In the genomic region with DNA sequence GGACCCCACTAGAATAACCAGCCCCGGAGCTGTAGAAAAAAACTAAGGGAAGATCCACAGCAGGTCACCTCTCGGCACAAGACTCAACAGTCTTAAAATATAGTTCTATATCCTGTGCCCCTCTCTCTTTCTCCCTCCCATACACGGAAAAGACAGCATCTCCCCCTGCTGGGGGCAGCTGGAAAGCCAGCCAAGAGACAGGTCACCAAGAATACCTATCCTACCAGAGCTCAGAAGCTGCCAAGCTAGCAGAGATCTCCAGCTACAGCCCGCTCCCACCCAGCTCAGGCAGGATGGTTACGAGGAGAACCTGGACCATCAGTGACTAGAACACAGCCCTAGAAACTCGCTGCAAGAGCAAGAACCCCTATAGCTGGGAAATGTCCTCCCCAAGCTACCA, we compare ENCODE assay signal across 9 mouse cellular contexts. TPM values are rescaled to one million over a fixed set of nuclear protein-coding genes. Genes with fewer than 3 reads are reported as not detected.
A peak's percentile ranks its signal among the peaks of the same experiment; 100 is the strongest.
DNase-seq lines count a peak whose midpoint lies in the region; ATAC-seq and TF ChIP-seq lines count a peak whose summit lies in the region.
"Had no signal": no experiment of that assay in that cellular context is flagged by ENCODE, and none has a peak within 500 bp of the region (broad histone marks: within the 10 kb centered on the region; RNA-seq: fewer than 3 reads in every experiment).

No protein-coding gene starts in this region.

- no peak overlapping the region for H3K4me2 ChIP-seq in liver, embryonic 14.5 days (ENCODE audit: low read depth)
- no peak overlapping the region for H3K4me2 ChIP-seq in stomach, postnatal 0 days (replicated peaks; ENCODE audit: low read depth)
- H3K4me2 ChIP-seq: limb, embryonic 12.5 days had no signal

- H3K27me3 ChIP-seq in liver, embryonic 14.5 days (ENCODE audit: control insufficient read depth, insufficient read depth, low read length), result peaks cover 15% of the 10 kb centered on the region
- no peaks in the 10 kb centered on the region for H3K27me3 ChIP-seq in stomach, postnatal 0 days (ENCODE audit: control insufficient read depth, insufficient read depth, low read length)

- H3K36me3 ChIP-seq in liver, embryonic 14.5 days (replicated peaks; ENCODE audit: control insufficient read depth, insufficient read depth, low read depth), result no peaks in the 10 kb centered on the region
- H3K36me3 ChIP-seq in stomach, postnatal 0 days (ENCODE audit: control insufficient read depth, insufficient read depth, low read length), result 0 out of 2 replicates have a peak, but pooled peaks cover 2% of the 10 kb centered on the region

- no peak overlapping the region for H3K9ac ChIP-seq in liver, embryonic 14.5 days (replicated peaks)
- H3K9ac ChIP-seq in stomach, postnatal 0 days (ENCODE audit: low read length), result no peak overlapping the region
- H3K9ac ChIP-seq: limb, embryonic 12.5 days had no signal

- H3K4me3 ChIP-seq in gastrocnemius, adult 2 months, result 0 out of 2 replicates have a peak overlapping the region, but pooled peaks have one; percentile 9
- H3K4me3 ChIP-seq in liver, embryonic 14.5 days (ENCODE audit: insufficient read depth in 1 of 2, low read depth in 2 of 2, low read length in 2 of 2), result no peak overlapping the region
- H3K4me3 ChIP-seq in stomach, postnatal 0 days (ENCODE audit: low read depth, low read length), result no peak overlapping the region
- H3K4me3 ChIP-seq: limb, embryonic 12.5 days had no signal

- WGBS in liver, embryonic 14.5 days (ENCODE audit: insufficient replicate concordance), result 15% methylated on average over 6 of the region's 6 CpGs
- WGBS in stomach, postnatal 0 days, result 32% methylated on average over 6 of the region's 6 CpGs

- intact Hi-C loops in gastrocnemius, adult 2 months (cut with DNase I), result no loop called here

- peak; percentile 52 for TF ChIP-seq CTCF in gastrocnemius, adult 2 months (IDR thresholded peaks at IDR 0.05)
- peak; percentile 78 for TF ChIP-seq CTCF in liver, embryonic 14.5 days (IDR thresholded peaks at IDR 0.05; ENCODE audit: low read depth)
- TF ChIP-seq CTCF in stomach, postnatal 0 days (IDR thresholded peaks at IDR 0.05; ENCODE audit: low read depth), result peak; percentile 77

- H3K4me1 ChIP-seq in liver, embryonic 14.5 days (replicated peaks; ENCODE audit: control insufficient read depth in 2 of 2, insufficient read depth in 2 of 2, low read length in 1 of 2), result peaks cover 13 to 28% of the 10 kb centered on the region in 2 experiments
- H3K4me1 ChIP-seq in stomach, postnatal 0 days (replicated peaks; ENCODE audit: control insufficient read depth, insufficient read depth), result peaks cover 29% of the 10 kb centered on the region

- peak; percentile 36 for DNase-seq in gastrocnemius, adult 2 months
- no peak for DNase-seq in gastrocnemius, postnatal 25 days
- DNase-seq in urinary bladder, adult 2 months (ENCODE audit: low spot score), result peak; percentile 31
- DNase-seq in urinary bladder, postnatal 36 days (ENCODE audit: low spot score in 2 of 2), result no peak
- no peak for DNase-seq in liver, embryonic 14.5 days (ENCODE audit: low read depth in 3 of 3, low spot score in 3 of 3)
- peak; percentile 70 for DNase-seq in stomach, postnatal 0 days (ENCODE audit: low spot score)
- no peak for DNase-seq in layer of hippocampus, postnatal 36 days

- ATAC-seq in granulocyte monocyte progenitor cell, adult 5-6 weeks (replicated peaks; ENCODE audit: poor library complexity, severe bottlenecking), result peak; percentile 23; the same call in 1 of the 2 replicates
- no peak for ATAC-seq in liver, embryonic 14.5 days (ENCODE audit: insufficient read depth)
- no peak for ATAC-seq in stomach, postnatal 0 days (ENCODE audit: low FRiP score, low TSS enrichment)

- TF ChIP-seq EP300 in liver, embryonic 14.5 days (IDR thresholded peaks at IDR 0.05; ENCODE audit: low read depth), result no peak
- TF ChIP-seq EP300 in stomach, postnatal 0 days (optimal IDR thresholded peaks at IDR 0.05), result no peak

- H3K9me3 ChIP-seq in liver, embryonic 14.5 days (ENCODE audit: control insufficient read depth, low read length), result no peaks in the 10 kb centered on the region
- H3K9me3 ChIP-seq in stomach, postnatal 0 days (ENCODE audit: control insufficient read depth, low read length), result no peaks in the 10 kb centered on the region
- H3K9me3 ChIP-seq: limb, embryonic 12.5 days had no signal

- H3K27ac ChIP-seq in gastrocnemius, adult 2 months, result peak overlapping the region; percentile 98
- no peak overlapping the region for H3K27ac ChIP-seq in liver, embryonic 14.5 days
- H3K27ac ChIP-seq in stomach, postnatal 0 days (replicated peaks), result no peak overlapping the region
- H3K27ac ChIP-seq: limb, embryonic 12.5 days had no signal

RNA-seq across cellular contexts. Expression of gene Hdac5, which starts 6.8 kb away (rescaled TPM):
- 10 to 100 TPM; 78.3 to 78.7 TPM for total RNA-seq in gastrocnemius, adult 2 months (2021)
- total RNA-seq in gastrocnemius, postnatal 25 days (2021), result 10 to 100 TPM; 61.8 to 63.6 TPM
- polyA plus RNA-seq in urinary bladder, adult 2 months (2012; rRNA removed), result 58.1 and 75.4 TPM in 2 replicates
- 28.5 and 33.5 TPM in 2 replicates for total RNA-seq in granulocyte monocyte progenitor cell, adult 5-6 weeks (2014; fragmentation: Nextera tagmentation)
- 15.8 and 26.3 TPM in 2 replicates for total RNA-seq in granulocyte monocyte progenitor cell, adult 5-6 weeks (2017)
- polyA plus RNA-seq in liver, embryonic 14.5 days (2012; rRNA removed), result 8.8 and 10.0 TPM in 2 replicates
- polyA plus RNA-seq in liver, embryonic 14.5 days (2014; fragmentation: Nextera tagmentation; extraction: Ambion mirVana), result 6.4 and 7.3 TPM in 2 replicates
- 33.8 and 43.3 TPM in 2 replicates for polyA plus RNA-seq in stomach, postnatal 0 days (2015; fragmentation: Nextera tagmentation; extraction: Ambion mirVana)
- 100 to 1,000 TPM; 227 to 234 TPM for total RNA-seq in layer of hippocampus, postnatal 36 days (2021)

RNA-seq across cellular contexts. Expression of gene BC030867, which starts 25.5 kb away (rescaled TPM):
- not detected for total RNA-seq in gastrocnemius, adult 2 months (2021)
- not detected for total RNA-seq in gastrocnemius, postnatal 25 days (2021)
- 0.41 TPM in 2 replicates for polyA plus RNA-seq in urinary bladder, adult 2 months (2012; rRNA removed)
- 26.7 and 28.6 TPM in 2 replicates for total RNA-seq in granulocyte monocyte progenitor cell, adult 5-6 weeks (2014; fragmentation: Nextera tagmentation)
- total RNA-seq in granulocyte monocyte progenitor cell, adult 5-6 weeks (2017), result 5.6 and 8.6 TPM in 2 replicates
- polyA plus RNA-seq in liver, embryonic 14.5 days (2012; rRNA removed), result 10.9 and 11.3 TPM in 2 replicates
- polyA plus RNA-seq in liver, embryonic 14.5 days (2014; fragmentation: Nextera tagmentation; extraction: Ambion mirVana), result 10.8 and 13.2 TPM in 2 replicates
- 2.2 and 2.7 TPM in 2 replicates for polyA plus RNA-seq in stomach, postnatal 0 days (2015; fragmentation: Nextera tagmentation; extraction: Ambion mirVana)
- 1 to 10 TPM in 1 of 2 experiments, under 1 TPM in 1; 0.58 to 1.5 TPM for total RNA-seq in layer of hippocampus, postnatal 36 days (2021)

RNA-seq across cellular contexts. Expression of gene G6pc3, which starts 33.7 kb away (rescaled TPM):
- 10 to 100 TPM; 50.3 to 53.0 TPM for total RNA-seq in gastrocnemius, adult 2 months (2021)
- 10 to 100 TPM; 37.8 to 44.5 TPM for total RNA-seq in gastrocnemius, postnatal 25 days (2021)
- 73.3 and 80.1 TPM in 2 replicates for polyA plus RNA-seq in urinary bladder, adult 2 months (2012; rRNA removed)
- 144 TPM in 2 replicates for total RNA-seq in granulocyte monocyte progenitor cell, adult 5-6 weeks (2014; fragmentation: Nextera tagmentation)
- 61.1 and 61.6 TPM in 2 replicates for total RNA-seq in granulocyte monocyte progenitor cell, adult 5-6 weeks (2017)
- 12.6 and 14.8 TPM in 2 replicates for polyA plus RNA-seq in liver, embryonic 14.5 days (2012; rRNA removed)
- 7.3 and 10.1 TPM in 2 replicates for polyA plus RNA-seq in liver, embryonic 14.5 days (2014; fragmentation: Nextera tagmentation; extraction: Ambion mirVana)
- polyA plus RNA-seq in stomach, postnatal 0 days (2015; fragmentation: Nextera tagmentation; extraction: Ambion mirVana), result 19.2 and 19.4 TPM in 2 replicates
- 10 to 100 TPM; 52.0 to 58.5 TPM for total RNA-seq in layer of hippocampus, postnatal 36 days (2021)

RNA-seq across cellular contexts. Expression of gene Lsm12, which starts 38.1 kb away (rescaled TPM):
- total RNA-seq in gastrocnemius, adult 2 months (2021), result 100 to 1,000 TPM in 1 of 2 experiments, 10 to 100 TPM in 1; 95.3 to 106 TPM
- total RNA-seq in gastrocnemius, postnatal 25 days (2021), result 10 to 100 TPM; 79.7 to 84.2 TPM
- polyA plus RNA-seq in urinary bladder, adult 2 months (2012; rRNA removed), result 29.9 and 32.4 TPM in 2 replicates
- 109 and 123 TPM in 2 replicates for total RNA-seq in granulocyte monocyte progenitor cell, adult 5-6 weeks (2014; fragmentation: Nextera tagmentation)
- total RNA-seq in granulocyte monocyte progenitor cell, adult 5-6 weeks (2017), result 67.6 and 77.7 TPM in 2 replicates
- polyA plus RNA-seq in liver, embryonic 14.5 days (2012; rRNA removed), result 10.4 and 15.4 TPM in 2 replicates
- 51.4 and 56.2 TPM in 2 replicates for polyA plus RNA-seq in liver, embryonic 14.5 days (2014; fragmentation: Nextera tagmentation; extraction: Ambion mirVana)
- 70.0 and 99.4 TPM in 2 replicates for polyA plus RNA-seq in stomach, postnatal 0 days (2015; fragmentation: Nextera tagmentation; extraction: Ambion mirVana)
- total RNA-seq in layer of hippocampus, postnatal 36 days (2021), result 10 to 100 TPM; 59.4 to 60.8 TPM

RNA-seq across cellular contexts. Expression of gene Asb16, which starts 45.4 kb away (rescaled TPM):
- total RNA-seq in gastrocnemius, adult 2 months (2021), result 10 to 100 TPM; 78.2 to 80.4 TPM
- total RNA-seq in gastrocnemius, postnatal 25 days (2021), result 10 to 100 TPM; 70.0 to 71.3 TPM
- 0.63 and 0.65 TPM in 2 replicates for polyA plus RNA-seq in urinary bladder, adult 2 months (2012; rRNA removed)
- 1.1 and 3.4 TPM in 2 replicates for total RNA-seq in granulocyte monocyte progenitor cell, adult 5-6 weeks (2014; fragmentation: Nextera tagmentation)
- total RNA-seq in granulocyte monocyte progenitor cell, adult 5-6 weeks (2017), result 0.17 and 0.31 TPM in 2 replicates
- 0.39 and 0.44 TPM in 2 replicates for polyA plus RNA-seq in liver, embryonic 14.5 days (2012; rRNA removed)
- 0.05 and 0.08 TPM in 2 replicates for polyA plus RNA-seq in liver, embryonic 14.5 days (2014; fragmentation: Nextera tagmentation; extraction: Ambion mirVana)
- polyA plus RNA-seq in stomach, postnatal 0 days (2015; fragmentation: Nextera tagmentation; extraction: Ambion mirVana), result 0.04 TPM in 1 of 2 replicates, not detected in the other
- 1 to 10 TPM; 1.0 to 1.2 TPM for total RNA-seq in layer of hippocampus, postnatal 36 days (2021)

Comparison
In these comparisons a context has a peak if more than half of its experiments do, and no peak if none do; other contexts are left out.
1. DNase-seq: peak in gastrocnemius, adult 2 months (single experiment), urinary bladder, adult 2 months (single experiment) and stomach, postnatal 0 days (single experiment); none in gastrocnemius, postnatal 25 days (single experiment), urinary bladder, postnatal 36 days (0 of 2), liver, embryonic 14.5 days (0 of 3) and layer of hippocampus, postnatal 36 days (0 of 2).
2. Peak in every context shown above with its lines, with median percentiles within 50 percentile points of each other: CTCF ChIP-seq.